Mouse (Mus musculus) midbrain, embryonic 14.5 days (tissue): ENCODE data around the gene Fgd2. TPM values are rescaled to one million over a fixed set of nuclear protein-coding genes. Genes with fewer than 3 reads are reported as not detected.
"Not testable (repeated sequence)": the region's sequence is repeated elsewhere in the genome, so short reads cannot be mapped to it uniquely, and the experiment has no call there.

Source experiments
- ATAC-seq: fragments of 200-750 bp; cut with Nextera tagmentation; 2 replicates; pipeline ENCODE4 v1.8.0; 2017; ENCODE audit warnings: moderate number of reproducible peaks, moderate library complexity; ENCODE audit not compliant: low FRiP score, low TSS enrichment
- DNase-seq: peaks from one replicate; pipeline ENCODE4 v3.0.0-alpha.2; 2015
- H3K27ac ChIP-seq: fragments of 300-500 bp; sonication (generic); replicated peaks from 2 replicates; pipeline ENCODE4 v1.5.1; 2014; ENCODE audit warnings: mild to moderate bottlenecking, low read depth, low read length, moderate library complexity
- H3K27me3 ChIP-seq: fragments of 300-500 bp; sonication (generic); 2 replicates; pipeline ENCODE4 v1.6.1; 2014; ENCODE audit warnings: low read length, control low read depth, mixed read lengths; ENCODE audit not compliant: control insufficient read depth, insufficient read depth
- H3K36me3 ChIP-seq: fragments of 300-500 bp; sonication (generic); 2 replicates; pipeline ENCODE4 v1.6.1; 2014; ENCODE audit warnings: low read length, control low read depth; ENCODE audit not compliant: control insufficient read depth, insufficient read depth
- H3K4me1 ChIP-seq: fragments of 300-500 bp; sonication (generic); 2 replicates; pipeline ENCODE4 v1.6.1; 2014; ENCODE audit warnings: mild to moderate bottlenecking, antibody characterized with exemption, low read length, control low read depth; ENCODE audit not compliant: control insufficient read depth, insufficient read depth
- H3K4me2 ChIP-seq: fragments of 300-500 bp; sonication (generic); 2 replicates; pipeline ENCODE4 v1.6.1; 2014; ENCODE audit warnings: mild to moderate bottlenecking, low read length, moderate library complexity
- H3K4me3 ChIP-seq: fragments of 300-500 bp; sonication (generic); replicated peaks from 2 replicates; pipeline ENCODE4 v1.5.1; 2014; ENCODE audit warnings: low read depth, low read length
- H3K9ac ChIP-seq: fragments of 300-500 bp; sonication (generic); replicated peaks from 2 replicates; pipeline ENCODE4 v1.6.1; 2014; ENCODE audit warnings: mild to moderate bottlenecking, low read length, moderate library complexity
- H3K9me3 ChIP-seq: fragments of 300-500 bp; sonication (generic); 2 replicates; pipeline ENCODE4 v1.6.1; 2016; ENCODE audit warnings: low read length, control low read depth, mixed read lengths; ENCODE audit not compliant: control insufficient read depth
- WGBS: fragments of 180-500 bp; shearing (Covaris S2); extraction: QIAGEN DNeasy Blood & Tissue Kit; methylation state at CpG from one replicate; pipeline ENCODE4 v1.1.7; 2014; 5-methylcytosine and 5-hydroxymethylcytosine counted together
- polyA plus RNA-seq: library from polyadenylated mRNA; unstranded; fragments of >200 nt; fragmentation: Nextera tagmentation; extraction: Ambion mirVana; gene quantifications from 2 replicates; pipeline ENCODE4 v1.2.1, GENCODE M21; 2014

Gene Fgd2
- polyA plus RNA-seq, 1 experiment from 2014 or later: 4.4 TPM

GRCm38 (mm10) chr17:29388978-29389377 lies 28.3 kb downstream of the Fgd2 start:
- ATAC-seq (no peak), DNase-seq (no peak)
- H3K4me3 ChIP-seq: no peak overlapping the region
- no peaks in the 10 kb centered on the region for H3K27me3 ChIP-seq
- H3K27ac ChIP-seq: no peak overlapping the region
- H3K36me3 ChIP-seq: no peaks in the 10 kb centered on the region
- H3K9me3 ChIP-seq: no peaks in the 10 kb centered on the region
- no peak overlapping the region for H3K4me2 ChIP-seq
- WGBS: 85% methylated on average over 11 of the region's 11 CpGs
- H3K9ac ChIP-seq: no peak overlapping the region
- no peaks in the 10 kb centered on the region for H3K4me1 ChIP-seq

- H3K27me3 ChIP-seq: no peaks in the 10 kb centered on the region
- no peak overlapping the region for H3K4me3 ChIP-seq
- no peak for ATAC-seq
- H3K9ac ChIP-seq: no peak overlapping the region
- H3K36me3 ChIP-seq: no peaks in the 10 kb centered on the region
- H3K4me1 ChIP-seq: no peaks in the 10 kb centered on the region
- DNase-seq: no peak
- no peaks in the 10 kb centered on the region for H3K9me3 ChIP-seq
- WGBS: 91% methylated on average over 8 of the region's 8 CpGs
- no peak overlapping the region for H3K27ac ChIP-seq
- no peak overlapping the region for H3K4me2 ChIP-seq
Observed at GRCm38 (mm10) chr17:29391280-29391679, 30.6 kb downstream of the Fgd2 start.

- 65% methylated on average over 14 of the region's 14 CpGs for WGBS
- H3K27me3 ChIP-seq: no peaks in the 10 kb centered on the region
- no peak overlapping the region for H3K4me2 ChIP-seq
- H3K9ac ChIP-seq: no peak overlapping the region
- no peak overlapping the region for H3K27ac ChIP-seq
- H3K4me3 ChIP-seq: no peak overlapping the region
- H3K4me1 ChIP-seq: peaks cover 10% of the 10 kb centered on the region
- H3K9me3 ChIP-seq: no peaks in the 10 kb centered on the region
- H3K36me3 ChIP-seq: no peaks in the 10 kb centered on the region
- ATAC-seq (no peak), DNase-seq (no peak)
Observed at GRCm38 (mm10) chr17:29393335-29394089, 32.8 kb downstream of the Fgd2 start.

GRCm38 (mm10) chr17:29394106-29394760 lies 33.5 kb downstream of the Fgd2 start:
- 72% methylated on average over 9 of the region's 9 CpGs for WGBS

GRCm38 (mm10) chr17:29394761-29395160 lies 34.0 kb downstream of the Fgd2 start:
- not testable (repeated sequence) for H3K27ac ChIP-seq, H3K4me3 ChIP-seq, H3K36me3 ChIP-seq, DNase-seq, H3K9ac ChIP-seq, H3K27me3 ChIP-seq, H3K9me3 ChIP-seq, ATAC-seq, H3K4me2 ChIP-seq
- WGBS: 72% methylated on average over 2 of the region's 2 CpGs
- H3K4me1 ChIP-seq: peaks cover 20% of the 10 kb centered on the region

More at GRCm38 (mm10) chr17:29394106-29394760, 33.5 kb downstream of the Fgd2 start:
- peaks cover 17% of the 10 kb centered on the region for H3K4me1 ChIP-seq
- no peak overlapping the region for H3K4me3 ChIP-seq
- no peak overlapping the region for H3K27ac ChIP-seq
- no peaks in the 10 kb centered on the region for H3K9me3 ChIP-seq
- ATAC-seq (no peak), DNase-seq (no peak)
- H3K36me3 ChIP-seq: no peaks in the 10 kb centered on the region
- no peaks in the 10 kb centered on the region for H3K27me3 ChIP-seq
- H3K4me2 ChIP-seq: no peak overlapping the region
- no peak overlapping the region for H3K9ac ChIP-seq

GRCm38 (mm10) chr17:29395381-29395780 lies 34.7 kb downstream of the Fgd2 start:
- WGBS: 64% methylated on average over 7 of the region's 7 CpGs
- Histone ChIP-seq H3K9ac (no peak overlapping the region), H3K9me3 (no peaks in the 10 kb centered on the region), H3K4me1 (peaks cover 20% of the 10 kb centered on the region), H3K36me3 (no peaks in the 10 kb centered on the region), H3K4me2 (no peak overlapping the region), H3K27ac (no peak overlapping the region), H3K4me3 (no peak overlapping the region), H3K27me3 (no peaks in the 10 kb centered on the region)
- no peak for DNase-seq
- ATAC-seq: no peak

- Histone ChIP-seq H3K4me2 (no peak overlapping the region), H3K9ac (no peak overlapping the region), H3K27ac (no peak overlapping the region), H3K4me3 (no peak overlapping the region), H3K4me1 (peaks cover 20% of the 10 kb centered on the region), H3K27me3 (no peaks in the 10 kb centered on the region), H3K9me3 (no peaks in the 10 kb centered on the region), H3K36me3 (no peaks in the 10 kb centered on the region)
- 62% methylated on average over 6 of the region's 6 CpGs for WGBS
- no peak for DNase-seq
- ATAC-seq: no peak
Observed at GRCm38 (mm10) chr17:29396056-29396799, 35.5 kb downstream of the Fgd2 start.

- WGBS: 19% methylated on average over 6 of the region's 6 CpGs
- H3K27ac ChIP-seq: no peak overlapping the region
- DNase-seq (peak; percentile 93), ATAC-seq (peak; percentile 71)
- H3K36me3 ChIP-seq: no peaks in the 10 kb centered on the region
- H3K27me3 ChIP-seq: no peaks in the 10 kb centered on the region
- no peaks in the 10 kb centered on the region for H3K9me3 ChIP-seq
- peaks cover 20% of the 10 kb centered on the region for H3K4me1 ChIP-seq
- H3K4me2 ChIP-seq: no peak overlapping the region
- H3K9ac ChIP-seq: no peak overlapping the region
- no peak overlapping the region for H3K4me3 ChIP-seq
Observed at GRCm38 (mm10) chr17:29396821-29397242, 36.1 kb downstream of the Fgd2 start.
